Mouse (Mus musculus): Measurements from ENCODE around the gene Fbxl13. TPM values are rescaled to one million over a fixed set of nuclear protein-coding genes. Genes with fewer than 3 reads are reported as not detected.

The Fbxl13 gene
- polyA plus RNA-seq, 1 experiment from 2014 or later = 0.07 TPM

DNA sequence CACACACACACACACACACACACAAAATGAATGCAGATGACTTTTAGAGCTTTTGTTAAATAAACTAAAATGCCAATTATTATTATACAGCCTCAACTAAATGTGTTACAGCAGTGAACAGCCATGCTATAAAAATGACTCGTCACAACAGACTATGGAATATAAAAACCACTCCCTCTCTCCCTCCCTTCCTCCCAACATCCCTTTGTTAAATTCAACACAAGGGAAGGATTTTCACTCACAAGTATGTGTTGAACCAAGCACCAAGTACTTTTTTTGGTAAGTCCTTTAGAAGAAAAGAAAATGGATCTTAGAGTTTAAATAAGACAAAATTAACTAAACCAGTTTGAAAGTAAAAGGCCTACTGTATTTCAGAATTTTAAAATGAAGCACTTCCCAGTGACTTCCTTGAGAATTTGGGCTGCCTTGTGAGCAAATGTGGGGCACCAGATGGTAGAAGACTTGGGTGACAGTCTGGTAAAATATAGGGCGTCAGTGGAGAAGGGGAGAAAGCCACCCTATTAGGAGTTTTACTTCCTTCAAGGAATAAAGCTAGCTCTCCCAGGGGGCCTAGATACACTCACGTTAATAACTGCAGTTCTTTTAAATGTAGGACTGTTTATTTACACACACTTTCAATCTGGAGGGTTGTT is 72.5 kb downstream of the Fbxl13 start:
- no peaks in the 10 kb centered on the region for H3K9me3 ChIP-seq
- H3K4me2 ChIP-seq = no peak overlapping the region
- 79% methylated on average over 3 of the region's 3 CpGs for WGBS
- no peak overlapping the region for H3K9ac ChIP-seq
- no peaks in the 10 kb centered on the region for H3K27me3 ChIP-seq (replicated peaks)
- H3K4me3 ChIP-seq = no peak overlapping the region
- H3K4me1 ChIP-seq = peaks cover 15% of the 10 kb centered on the region
- H3K36me3 ChIP-seq = no peaks in the 10 kb centered on the region
- ATAC-seq (ENCODE audit: extremely low read depth, insufficient number of reproducible peaks, low FRiP score, low TSS enrichment) = no peak
- no peak overlapping the region for H3K27ac ChIP-seq (replicated peaks)

DNA sequence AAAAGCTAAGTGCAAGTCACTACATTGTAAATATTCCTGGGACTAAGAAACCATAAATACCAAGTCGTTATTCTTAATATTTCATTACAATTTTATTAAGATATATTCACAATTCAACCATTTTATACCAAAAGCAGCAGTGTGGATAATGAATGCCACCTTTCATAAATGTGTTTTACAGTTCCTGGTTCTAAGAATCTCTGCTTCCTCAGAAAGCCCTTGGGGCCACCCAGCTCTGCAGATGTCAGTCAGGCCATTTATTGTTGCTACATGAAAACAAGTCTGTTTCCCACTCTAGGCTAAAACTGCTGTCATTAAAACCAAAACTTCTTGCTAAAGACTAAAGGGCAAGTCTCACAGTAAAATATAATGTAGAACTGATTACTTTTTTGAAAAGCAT is 77.7 kb downstream of the Fbxl13 start:
- Histone ChIP-seq H3K9ac (no peak overlapping the region), H3K36me3 (no peaks in the 10 kb centered on the region), H3K4me3 (no peak overlapping the region), H3K27me3 (replicated peaks) (no peaks in the 10 kb centered on the region), H3K27ac (replicated peaks) (no peak overlapping the region), H3K4me2 (no peak overlapping the region), H3K9me3 (no peaks in the 10 kb centered on the region), H3K4me1 (no peaks in the 10 kb centered on the region)
- WGBS = 60% methylated on average over 1 of the region's 1 CpGs
- no peak for ATAC-seq (ENCODE audit: extremely low read depth, insufficient number of reproducible peaks, low FRiP score, low TSS enrichment)

DNA sequence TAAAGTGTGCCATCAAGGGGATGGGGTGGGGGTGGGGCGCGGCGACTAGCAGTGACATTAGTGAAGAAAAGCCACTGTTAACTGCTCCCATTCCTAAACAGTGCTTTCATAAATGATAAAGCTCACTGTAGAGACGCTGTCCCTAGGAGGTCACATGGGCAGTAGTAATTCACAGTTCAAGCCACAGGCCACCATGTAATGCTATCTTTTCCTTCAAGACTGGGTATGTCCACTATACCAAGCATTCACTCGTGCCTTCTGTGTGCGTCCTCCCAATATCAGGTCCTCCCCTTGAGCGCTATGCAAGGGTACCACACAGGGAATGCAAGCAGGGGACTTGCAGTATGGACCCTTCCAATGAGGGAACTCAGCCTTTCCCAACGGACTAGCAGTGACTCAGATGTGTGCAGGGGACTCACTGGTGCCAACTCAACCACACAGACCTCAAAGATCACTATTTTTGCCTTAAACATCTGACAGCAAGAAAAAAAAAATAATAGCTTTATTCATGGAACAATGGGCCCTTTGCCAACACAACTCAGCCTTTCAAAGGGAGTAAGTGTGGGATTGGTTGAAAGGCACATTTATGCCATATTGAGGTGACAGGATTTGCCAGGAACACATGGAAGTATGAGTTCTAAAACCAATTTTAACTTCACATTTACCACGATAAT is 79.9 kb downstream of the Fbxl13 start:
- WGBS = 87% methylated on average over 9 of the region's 9 CpGs
- peaks cover 5% of the 10 kb centered on the region; the same call in 1 of the 2 replicates for H3K4me1 ChIP-seq
- no peak overlapping the region for H3K4me3 ChIP-seq
- no peak for ATAC-seq (ENCODE audit: extremely low read depth, insufficient number of reproducible peaks, low FRiP score, low TSS enrichment)
- H3K27me3 ChIP-seq (replicated peaks) = no peaks in the 10 kb centered on the region
- H3K9ac ChIP-seq = no peak overlapping the region
- H3K9me3 ChIP-seq = no peaks in the 10 kb centered on the region
- H3K27ac ChIP-seq (replicated peaks) = no peak overlapping the region
- H3K4me2 ChIP-seq = no peak overlapping the region
- no peaks in the 10 kb centered on the region for H3K36me3 ChIP-seq

DNA sequence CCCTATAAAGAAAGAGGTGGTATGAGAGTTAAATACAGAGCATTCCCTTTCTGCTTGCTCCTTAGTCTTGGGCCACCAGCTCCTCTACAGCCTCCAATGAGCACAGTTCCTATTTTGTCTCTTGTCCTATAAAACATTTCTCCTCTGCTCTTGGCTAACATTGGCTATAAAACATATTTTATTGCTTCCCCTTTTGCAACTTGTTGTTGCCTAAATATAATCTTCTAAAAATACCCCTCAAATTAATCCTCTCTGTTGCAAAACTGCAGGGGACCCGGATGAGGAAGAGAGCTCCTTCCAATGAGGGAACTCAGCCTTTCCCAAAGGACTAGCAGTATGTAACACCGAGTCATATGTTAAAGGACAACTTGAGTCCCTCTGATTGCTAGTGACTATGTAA is 81.5 kb downstream of the Fbxl13 start:
- Histone ChIP-seq H3K27me3 (replicated peaks) (no peaks in the 10 kb centered on the region), H3K4me1 (peaks cover 9% of the 10 kb centered on the region; the same call in 1 of the 2 replicates), H3K4me3 (no peak overlapping the region), H3K9me3 (no peaks in the 10 kb centered on the region), H3K4me2 (no peak overlapping the region), H3K9ac (no peak overlapping the region), H3K27ac (replicated peaks) (no peak overlapping the region), H3K36me3 (no peaks in the 10 kb centered on the region)
- ATAC-seq (ENCODE audit: extremely low read depth, insufficient number of reproducible peaks, low FRiP score, low TSS enrichment) = no peak
- 70% methylated on average over 2 of the region's 2 CpGs for WGBS

DNA sequence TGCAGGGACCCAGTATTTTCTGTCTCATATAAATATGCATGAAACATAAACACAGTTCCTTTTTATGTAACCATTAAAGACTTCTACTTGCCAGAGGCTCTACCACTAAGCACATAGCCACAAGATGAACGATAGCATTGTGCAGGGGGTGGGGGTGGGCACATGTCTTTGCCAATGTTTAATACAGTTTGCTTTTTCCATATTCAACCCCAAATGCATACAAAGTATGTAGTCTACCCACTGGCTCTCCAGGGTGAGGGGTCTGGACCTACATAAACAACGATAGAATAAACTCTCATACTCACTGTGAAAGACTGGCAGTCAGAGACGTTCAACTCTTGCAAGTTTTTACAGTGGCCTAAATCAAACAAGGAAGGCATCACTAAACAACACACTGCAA is 88.9 kb downstream of the Fbxl13 start:
- Histone ChIP-seq H3K4me3 (no peak overlapping the region), H3K4me2 (no peak overlapping the region), H3K9ac (no peak overlapping the region), H3K27me3 (replicated peaks) (no peaks in the 10 kb centered on the region), H3K9me3 (no peaks in the 10 kb centered on the region), H3K4me1 (peaks cover 15% of the 10 kb centered on the region), H3K27ac (replicated peaks) (no peak overlapping the region), H3K36me3 (no peaks in the 10 kb centered on the region)
- ATAC-seq (ENCODE audit: extremely low read depth, insufficient number of reproducible peaks, low FRiP score, low TSS enrichment) = no peak
- WGBS = 73% methylated on average over 3 of the region's 3 CpGs

DNA sequence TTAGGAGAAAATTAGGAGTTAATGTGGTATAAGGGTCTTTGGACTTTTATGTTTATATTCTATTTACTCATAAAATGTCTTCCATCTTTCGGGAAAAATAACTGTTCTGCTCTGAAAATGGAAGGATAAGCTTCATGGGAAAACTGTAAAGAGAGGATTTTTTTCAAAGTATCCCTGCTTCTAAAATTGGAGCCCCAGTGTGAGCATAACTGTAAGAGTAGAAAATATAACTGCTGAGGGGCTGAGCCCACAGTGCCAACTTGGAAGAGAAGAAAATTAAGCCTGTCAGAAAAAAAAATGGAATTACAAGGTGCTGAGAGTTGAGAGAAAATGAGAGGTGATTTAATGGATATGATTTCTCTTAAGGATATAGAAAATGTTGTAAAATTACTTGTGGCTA is 90.7 kb downstream of the Fbxl13 start:
- Histone ChIP-seq H3K9me3 (no peaks in the 10 kb centered on the region), H3K9ac (no peak overlapping the region), H3K4me2 (no peak overlapping the region), H3K27me3 (replicated peaks) (no peaks in the 10 kb centered on the region), H3K4me1 (peaks cover 6% of the 10 kb centered on the region; the same call in 1 of the 2 replicates), H3K27ac (replicated peaks) (no peak overlapping the region), H3K36me3 (no peaks in the 10 kb centered on the region), H3K4me3 (no peak overlapping the region)
- WGBS = 74% methylated on average over 1 of the region's 1 CpGs
- ATAC-seq (ENCODE audit: extremely low read depth, insufficient number of reproducible peaks, low FRiP score, low TSS enrichment) = no peak

DNA sequence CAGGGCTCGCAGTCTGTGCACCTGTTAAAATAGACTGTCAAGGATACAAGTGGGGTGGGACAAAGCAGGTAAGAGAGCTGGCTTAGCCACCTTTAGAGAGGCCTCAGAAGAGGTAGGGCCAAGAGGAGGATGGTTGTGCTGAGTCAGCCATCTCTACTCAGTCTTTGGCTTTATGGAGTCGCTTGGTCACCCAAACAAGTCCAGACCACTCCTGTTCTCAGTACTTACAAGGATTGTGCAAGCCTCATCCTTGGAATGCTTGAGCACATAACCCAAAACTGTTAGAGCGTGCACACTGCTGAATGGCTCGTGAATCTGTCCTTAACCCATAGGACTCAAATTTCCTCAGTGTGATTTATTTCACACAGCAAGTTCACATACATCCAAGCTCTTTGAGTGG is 91.7 kb downstream of the Fbxl13 start:
- ATAC-seq (ENCODE audit: extremely low read depth, insufficient number of reproducible peaks, low FRiP score, low TSS enrichment) = no peak

DNA sequence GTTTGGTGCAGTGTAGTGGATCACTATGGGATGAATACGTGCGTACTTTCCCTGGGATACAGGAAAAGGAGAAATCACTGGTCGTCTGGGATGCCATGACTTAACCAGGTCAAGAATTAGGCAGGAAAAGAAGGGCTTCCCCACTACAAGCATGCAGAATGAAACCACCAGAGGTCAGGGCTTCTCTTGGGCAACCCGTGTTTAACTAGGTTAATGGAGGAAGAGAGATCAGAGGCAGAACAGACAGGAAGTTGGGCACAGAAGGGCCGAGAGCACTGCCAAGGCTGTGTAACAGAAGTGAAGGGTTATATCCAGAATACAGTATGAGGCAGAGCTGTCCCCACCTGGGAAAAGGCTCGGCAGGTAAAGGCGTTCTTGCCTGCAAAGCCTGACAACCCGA is 98.4 kb downstream of the Fbxl13 start:
- no peaks in the 10 kb centered on the region for H3K36me3 ChIP-seq
- H3K4me3 ChIP-seq = no peak overlapping the region
- H3K9me3 ChIP-seq = peaks cover 3% of the 10 kb centered on the region; the same call in 1 of the 2 replicates
- H3K27ac ChIP-seq (replicated peaks) = no peak overlapping the region
- no peak overlapping the region for H3K9ac ChIP-seq
- no peak for ATAC-seq (ENCODE audit: extremely low read depth, insufficient number of reproducible peaks, low FRiP score, low TSS enrichment)
- 76% methylated on average over 8 of the region's 8 CpGs for WGBS
- no peak overlapping the region for H3K4me2 ChIP-seq
- peaks cover 33% of the 10 kb centered on the region for H3K4me1 ChIP-seq
- H3K27me3 ChIP-seq (replicated peaks) = no peaks in the 10 kb centered on the region

More for the DNA sequence above, 91.7 kb downstream of the Fbxl13 start:
- Histone ChIP-seq H3K27me3 (replicated peaks) (no peaks in the 10 kb centered on the region), H3K9me3 (no peaks in the 10 kb centered on the region), H3K27ac (replicated peaks) (no peak overlapping the region), H3K4me1 (peaks cover 6% of the 10 kb centered on the region; the same call in 1 of the 2 replicates), H3K4me2 (no peak overlapping the region), H3K9ac (no peak overlapping the region), H3K4me3 (no peak overlapping the region), H3K36me3 (no peaks in the 10 kb centered on the region)
- WGBS = 85% methylated on average over 4 of the region's 4 CpGs

DNA sequence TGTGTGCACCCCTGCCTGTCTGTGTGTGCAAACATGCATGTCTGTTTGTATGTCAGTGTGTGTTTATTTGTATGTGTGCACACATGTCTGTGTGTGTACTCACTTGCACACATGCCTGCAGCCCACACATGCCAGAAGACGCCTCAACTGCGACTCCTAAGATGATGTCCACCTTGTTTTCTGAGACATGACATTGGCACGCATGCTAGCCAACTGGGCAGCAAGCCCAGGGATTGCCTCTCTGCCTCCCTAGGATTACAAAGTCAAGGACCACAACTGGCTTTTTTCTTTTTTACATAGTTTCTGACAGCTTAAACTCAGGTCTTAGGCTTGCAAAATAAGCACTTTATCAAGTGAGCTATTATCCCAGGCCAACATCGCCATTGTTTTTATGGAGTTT is 99.6 kb downstream of the Fbxl13 start:
- Histone ChIP-seq H3K27me3 (replicated peaks) (no peaks in the 10 kb centered on the region), H3K4me3 (no peak overlapping the region), H3K9me3 (peaks cover 3% of the 10 kb centered on the region; the same call in 1 of the 2 replicates), H3K4me1 (peaks cover 33% of the 10 kb centered on the region), H3K4me2 (peak overlapping the region; percentile 64; the same call in 1 of the 2 replicates), H3K27ac (replicated peaks) (no peak overlapping the region), H3K36me3 (no peaks in the 10 kb centered on the region), H3K9ac (no peak overlapping the region)
- WGBS = 63% methylated on average over 4 of the region's 4 CpGs
- no peak for ATAC-seq (ENCODE audit: extremely low read depth, insufficient number of reproducible peaks, low FRiP score, low TSS enrichment)

DNA sequence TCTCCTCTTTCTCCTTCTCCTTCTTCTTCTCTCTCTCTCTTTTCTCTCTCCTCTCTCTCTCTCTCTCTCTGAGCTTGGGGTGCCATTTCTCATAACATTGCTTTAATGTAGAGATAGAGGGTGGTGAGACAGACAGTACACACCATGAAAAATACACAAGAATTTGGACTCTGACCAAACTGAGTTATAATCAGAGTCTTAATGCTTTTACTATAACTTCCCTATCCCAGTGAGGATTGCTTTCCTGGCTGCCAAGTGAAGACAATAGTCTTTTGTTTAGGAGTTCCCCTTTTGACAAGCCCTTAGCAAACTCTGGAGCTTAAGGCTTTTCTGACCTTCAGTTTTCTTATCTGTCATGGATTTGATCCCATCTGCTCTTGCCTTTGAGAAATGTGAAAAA is 100.2 kb downstream of the Fbxl13 start:
- H3K4me3 ChIP-seq = peak overlapping the region; percentile 46; the same call in 1 of the 2 replicates
- no peak for ATAC-seq (ENCODE audit: extremely low read depth, insufficient number of reproducible peaks, low FRiP score, low TSS enrichment)
- H3K4me2 ChIP-seq = peak overlapping the region; percentile 64
- H3K27me3 ChIP-seq (replicated peaks) = no peaks in the 10 kb centered on the region
- H3K9ac ChIP-seq = no peak overlapping the region
- H3K4me1 ChIP-seq = peaks cover 33% of the 10 kb centered on the region
- H3K27ac ChIP-seq (replicated peaks) = no peak overlapping the region
- no peaks in the 10 kb centered on the region for H3K36me3 ChIP-seq
- peaks cover 3% of the 10 kb centered on the region; the same call in 1 of the 2 replicates for H3K9me3 ChIP-seq

DNA sequence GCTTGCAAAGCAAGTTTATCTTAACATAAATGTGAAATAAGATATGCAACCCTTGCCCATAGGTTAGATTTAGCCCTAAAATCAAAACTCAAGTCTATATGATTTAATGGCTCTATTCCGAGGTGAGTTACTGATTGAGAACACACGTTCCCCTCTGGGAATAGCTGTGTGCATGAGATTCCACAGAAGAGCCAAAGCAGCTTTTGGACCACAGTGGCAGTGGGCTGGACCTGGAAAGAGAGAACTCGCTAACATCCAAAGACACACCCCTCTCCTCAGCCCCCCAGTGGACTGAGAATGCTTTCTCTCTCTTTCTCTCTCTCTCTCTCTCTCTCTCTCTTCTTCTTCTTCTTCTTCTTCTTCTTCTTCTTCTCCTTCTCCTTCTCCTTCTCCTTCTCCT is 100.6 kb downstream of the Fbxl13 start:
- Histone ChIP-seq H3K27ac (replicated peaks) (peak overlapping the region; percentile 83; the same call in 1 of the 2 replicates), H3K9me3 (peaks cover 3% of the 10 kb centered on the region; the same call in 1 of the 2 replicates), H3K4me3 (peak overlapping the region; percentile 46), H3K4me2 (peak overlapping the region; percentile 64), H3K9ac (no peak overlapping the region), H3K27me3 (replicated peaks) (no peaks in the 10 kb centered on the region), H3K36me3 (no peaks in the 10 kb centered on the region), H3K4me1 (peaks cover 33% of the 10 kb centered on the region)
- no peak for ATAC-seq (ENCODE audit: extremely low read depth, insufficient number of reproducible peaks, low FRiP score, low TSS enrichment)
- WGBS = 59% methylated on average over 3 of the region's 3 CpGs

Measured in heart, embryonic 13.5 days (tissue).